ENCODE assay signal across 14 mouse cellular contexts in genomic region chr4:59890086-59890600, GRCm38 (mm10). TPM values are rescaled to one million over a fixed set of nuclear protein-coding genes. Genes with fewer than 3 reads are reported as not detected.
A peak's percentile ranks its signal among the peaks of the same experiment; 100 is the strongest.
DNase-seq lines count a peak whose midpoint lies in the region; ATAC-seq and TF ChIP-seq lines count a peak whose summit lies in the region.
"Had no signal": no experiment of that assay in that cellular context is flagged by ENCODE, and none has a peak within 500 bp of the region (broad histone marks: within the 10 kb centered on the region; RNA-seq: fewer than 3 reads in every experiment).

No protein-coding gene starts in this region.

- H3K4me2 ChIP-seq in heart, embryonic 11.5 days: no peak overlapping the region
- H3K4me2 ChIP-seq: kidney, embryonic 15.5 days; limb, embryonic 12.5 days had no signal

- ATAC-seq in heart, embryonic 11.5 days (replicated peaks; ENCODE audit: insufficient number of reproducible peaks, low FRiP score, low TSS enrichment): 0 out of 2 replicates have a peak, but pooled peaks have one; percentile 25
- ATAC-seq: CD4-positive, CD25-positive, alpha-beta regulatory T cell, adult 4 months had no signal

- TF ChIP-seq CTCF in layer of hippocampus, adult 2 months (conservative IDR thresholded peaks at IDR 0.05): no peak

- H3K27ac ChIP-seq in layer of hippocampus, adult 2 months: peak overlapping the region; percentile 3; the same call in 1 of the 2 replicates
- H3K27ac ChIP-seq in heart, embryonic 11.5 days (ENCODE audit: low read depth, low read length): peak overlapping the region; percentile 22; the same call in 1 of the 2 replicates
- H3K27ac ChIP-seq: kidney, embryonic 15.5 days; limb, embryonic 12.5 days had no signal

- DNase-seq in layer of hippocampus, adult 2 months (ENCODE audit: low spot score in 2 of 2): no peak
- DNase-seq in layer of hippocampus, postnatal 25 days (ENCODE audit: extremely low spot score in 1 of 2, low spot score in 1 of 2): no peak
- peak; percentile 92 for DNase-seq in cerebellum, adult 9-11 months
- DNase-seq in skeletal muscle tissue, adult 2 months (ENCODE audit: low read depth, low spot score): peak; percentile 34
- DNase-seq in urinary bladder, postnatal 36 days (ENCODE audit: low spot score in 2 of 2): no peak
- no peak for DNase-seq in urinary bladder, postnatal 25 days (ENCODE audit: low spot score)
- DNase-seq: layer of hippocampus, adult 9-11 months; lung, adult 2 months; right cerebral cortex, postnatal 25 days had no signal

- H3K9ac ChIP-seq in heart, embryonic 11.5 days (ENCODE audit: low read depth, low read length): no peak overlapping the region
- H3K9ac ChIP-seq: kidney, embryonic 15.5 days; limb, embryonic 12.5 days had no signal

- no peak overlapping the region for H3K4me3 ChIP-seq in layer of hippocampus, adult 2 months
- no peak overlapping the region for H3K4me3 ChIP-seq in heart, embryonic 11.5 days (ENCODE audit: low read depth, low read length)
- H3K4me3 ChIP-seq: kidney, embryonic 15.5 days; limb, embryonic 12.5 days had no signal

- H3K27me3 ChIP-seq in heart, embryonic 11.5 days (ENCODE audit: control insufficient read depth, insufficient read depth, low read length): no peaks in the 10 kb centered on the region
- H3K27me3 ChIP-seq: kidney, embryonic 15.5 days; limb, embryonic 12.5 days had no signal

- WGBS in heart, embryonic 11.5 days (ENCODE audit: insufficient replicate concordance): 62% methylated on average over 6 of the region's 6 CpGs

- peaks cover 19% of the 10 kb centered on the region for H3K4me1 ChIP-seq in heart, embryonic 11.5 days (ENCODE audit: control insufficient read depth, insufficient read depth, low read length)
- H3K4me1 ChIP-seq: kidney, embryonic 15.5 days; limb, embryonic 12.5 days had no signal

- H3K36me3 ChIP-seq in heart, embryonic 11.5 days (ENCODE audit: control insufficient read depth, insufficient read depth, low read length): no peaks in the 10 kb centered on the region

- H3K9me3 ChIP-seq in heart, embryonic 11.5 days (replicated peaks; ENCODE audit: control insufficient read depth, low read length): no peaks in the 10 kb centered on the region
- H3K9me3 ChIP-seq: kidney, embryonic 15.5 days; limb, embryonic 12.5 days had no signal

RNA-seq across cellular contexts. Expression of gene Slc46a2, which starts 24.7 kb away (rescaled TPM):
- not detected for total RNA-seq in layer of hippocampus, adult 2 months (2021)
- not detected for total RNA-seq in layer of hippocampus, postnatal 25 days (2021)
- 0.13 and 0.39 TPM in 2 replicates for polyA plus RNA-seq in heart, embryonic 11.5 days (2014; fragmentation: Nextera tagmentation; extraction: Ambion mirVana)
- total RNA-seq: megakaryocyte-erythroid progenitor cell, adult 5-6 weeks had no signal
- polyA plus RNA-seq: kidney, embryonic 15.5 days; limb, embryonic 12.5 days had no signal

Comparison
In these comparisons a context has a peak if more than half of its experiments do, and no peak if none do; other contexts are left out.
1. DNase-seq: peak in cerebellum, adult 9-11 months (single experiment) and skeletal muscle tissue, adult 2 months (single experiment); none in layer of hippocampus, adult 2 months (0 of 2), layer of hippocampus, postnatal 25 days (0 of 2), urinary bladder, postnatal 36 days (0 of 2) and urinary bladder, postnatal 25 days (single experiment).